Mouse (Mus musculus): ENCODE data around the gene Tnnt1. TPM values are rescaled to one million over a fixed set of nuclear protein-coding genes. Genes with fewer than 3 reads are reported as not detected.

The Tnnt1 gene
- polyA plus RNA-seq, 1 experiment from 2014 or later: 10.8 TPM

- ATAC-seq (replicated peaks; ENCODE audit: low FRiP score, low read depth) (peak; percentile 47), DNase-seq (ENCODE audit: low spot score) (peak; percentile 16)
- no peaks in the 10 kb centered on the region for H3K4me1 ChIP-seq (replicated peaks; ENCODE audit: insufficient read depth, low read length)
- 57% methylated on average over 13 of the region's 16 CpGs for WGBS
- H3K9me3 ChIP-seq (replicated peaks; ENCODE audit: low read length): no peaks in the 10 kb centered on the region
- H3K9ac ChIP-seq (ENCODE audit: low read depth, low read length): peak within 1 kb of the TSS; percentile 54
- TF ChIP-seq CTCF (IDR thresholded peaks at IDR 0.05; ENCODE audit: low read depth): no peak
- H3K27me3 ChIP-seq (ENCODE audit: insufficient read depth, low read length): no peaks in the 10 kb centered on the region
- peak within 1 kb of the TSS; percentile 45 for H3K4me2 ChIP-seq (ENCODE audit: low read length)
- no peaks in the 10 kb centered on the region for H3K36me3 ChIP-seq (ENCODE audit: insufficient read depth, low read length)
- H3K4me3 ChIP-seq (replicated peaks; ENCODE audit: low read depth, low read length): peak within 1 kb of the TSS; percentile 31
- peak within 1 kb of the TSS; percentile 87 for H3K27ac ChIP-seq
Measured at GRCm38 (mm10) chr7:4460576-4461434, 55.4 kb downstream of the Tnnt1 start, which contains the start of gene Eps8l1. Eps8l1 (plus strand) TSS chr7:4460674.

Other genes with a start within 250 kb of the Tnnt1 start
- 0.11 TPM in 1 of 2 replicates, not detected in the other for gene Ncr1, start 178.7 kb downstream of the Tnnt1 start, polyA plus RNA-seq (2015; fragmentation: Nextera tagmentation; extraction: Ambion mirVana)
- gene Gp6, start 118.6 kb downstream of the Tnnt1 start, polyA plus RNA-seq (2015; fragmentation: Nextera tagmentation; extraction: Ambion mirVana): 0.03 TPM in 1 of 2 replicates, not detected in the other
- 24.3 and 26.5 TPM in 2 replicates for gene Rdh13, start 70.7 kb downstream of the Tnnt1 start, polyA plus RNA-seq (2015; fragmentation: Nextera tagmentation; extraction: Ambion mirVana)
- 5.8 and 12.8 TPM in 2 replicates for gene Eps8l1, start 55.7 kb downstream of the Tnnt1 start, polyA plus RNA-seq (2015; fragmentation: Nextera tagmentation; extraction: Ambion mirVana)
- 31.3 and 33.8 TPM in 2 replicates for gene Ppp1r12c, start 14.7 kb downstream of the Tnnt1 start, polyA plus RNA-seq (2015; fragmentation: Nextera tagmentation; extraction: Ambion mirVana)
- 5.6 and 6.3 TPM in 2 replicates for gene Tnni3, start 7.8 kb upstream of the Tnnt1 start, polyA plus RNA-seq (2015; fragmentation: Nextera tagmentation; extraction: Ambion mirVana)
- 2.0 and 2.5 TPM in 2 replicates for gene Dnaaf3, start 16.1 kb upstream of the Tnnt1 start, polyA plus RNA-seq (2015; fragmentation: Nextera tagmentation; extraction: Ambion mirVana)
- gene Syt5, start 31.2 kb upstream of the Tnnt1 start, polyA plus RNA-seq (2015; fragmentation: Nextera tagmentation; extraction: Ambion mirVana): 6.4 and 6.6 TPM in 2 replicates
- gene Ptprh, start 87.7 kb upstream of the Tnnt1 start, polyA plus RNA-seq (2015; fragmentation: Nextera tagmentation; extraction: Ambion mirVana): 0.13 and 0.31 TPM in 2 replicates
- 0.56 and 0.80 TPM in 2 replicates for gene Tmem86b, start 115.0 kb upstream of the Tnnt1 start, polyA plus RNA-seq (2015; fragmentation: Nextera tagmentation; extraction: Ambion mirVana)
- 4.8 and 5.1 TPM in 2 replicates for gene Ppp6r1, start 142.6 kb upstream of the Tnnt1 start, polyA plus RNA-seq (2015; fragmentation: Nextera tagmentation; extraction: Ambion mirVana)
- gene Hspbp1, start 168.7 kb upstream of the Tnnt1 start, polyA plus RNA-seq (2015; fragmentation: Nextera tagmentation; extraction: Ambion mirVana): 99.7 and 99.9 TPM in 2 replicates
- 0.71 and 0.78 TPM in 2 replicates for gene Brsk1, start 174.2 kb upstream of the Tnnt1 start, polyA plus RNA-seq (2015; fragmentation: Nextera tagmentation; extraction: Ambion mirVana)
- gene Tmem150b, start 208.9 kb upstream of the Tnnt1 start, polyA plus RNA-seq (2015; fragmentation: Nextera tagmentation; extraction: Ambion mirVana): 0.06 and 0.12 TPM in 2 replicates
- 61.2 and 64.8 TPM in 2 replicates for gene Kmt5c, start 223.7 kb upstream of the Tnnt1 start, polyA plus RNA-seq (2015; fragmentation: Nextera tagmentation; extraction: Ambion mirVana)
- 70.7 and 84.0 TPM in 2 replicates for gene Cox6b2, start 236.7 kb upstream of the Tnnt1 start, polyA plus RNA-seq (2015; fragmentation: Nextera tagmentation; extraction: Ambion mirVana)

Measured in kidney, postnatal 0 days (tissue).